Mouse (Mus musculus) cerebellum, postnatal 14 days (tissue): ENCODE results near the gene Tssk2.
A peak's percentile ranks its signal among the peaks of the same experiment; 100 is the strongest.

ENCODE experiments used
- DNase-seq, 2 experiments: peaks; one replicate each; pipeline ENCODE4 v3.0.0; 2021; ENCODE audit warnings: mixed read lengths in 2 of 2

The Tssk2 gene

DNA sequence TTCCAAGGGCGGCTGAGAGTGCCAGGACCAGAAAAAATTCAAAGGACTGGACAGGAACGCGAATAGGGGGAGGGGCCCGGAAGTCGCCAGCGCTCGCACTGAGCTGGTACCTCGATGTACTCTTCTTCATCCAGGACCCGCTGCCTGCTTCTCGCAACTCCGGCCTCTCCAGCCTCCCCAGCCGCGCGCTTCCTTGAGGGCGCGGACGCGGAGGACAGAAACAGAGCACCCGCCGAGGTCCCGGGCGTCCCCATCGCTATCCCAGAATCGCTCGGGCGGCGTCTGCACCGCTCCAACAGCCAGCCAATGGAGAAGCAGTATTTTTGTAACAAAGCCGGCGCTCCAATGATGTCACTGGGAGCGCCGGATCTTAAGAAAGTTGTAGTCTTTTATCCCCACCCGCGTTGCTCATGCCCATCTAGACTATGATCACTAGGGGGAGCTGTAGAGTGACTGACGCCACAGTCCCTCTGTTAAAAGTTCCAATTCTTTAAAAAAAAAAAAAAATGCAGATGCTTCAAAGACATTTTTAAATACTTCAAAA, 12.7 kb downstream of the Tssk2 start, which contains the start of gene Ess2:
TSS of gene Ess2 (minus strand) at position 297 of the 544 bp plus-strand sequence.
- peak; percentile 89 to 93 for DNase-seq

DNA sequence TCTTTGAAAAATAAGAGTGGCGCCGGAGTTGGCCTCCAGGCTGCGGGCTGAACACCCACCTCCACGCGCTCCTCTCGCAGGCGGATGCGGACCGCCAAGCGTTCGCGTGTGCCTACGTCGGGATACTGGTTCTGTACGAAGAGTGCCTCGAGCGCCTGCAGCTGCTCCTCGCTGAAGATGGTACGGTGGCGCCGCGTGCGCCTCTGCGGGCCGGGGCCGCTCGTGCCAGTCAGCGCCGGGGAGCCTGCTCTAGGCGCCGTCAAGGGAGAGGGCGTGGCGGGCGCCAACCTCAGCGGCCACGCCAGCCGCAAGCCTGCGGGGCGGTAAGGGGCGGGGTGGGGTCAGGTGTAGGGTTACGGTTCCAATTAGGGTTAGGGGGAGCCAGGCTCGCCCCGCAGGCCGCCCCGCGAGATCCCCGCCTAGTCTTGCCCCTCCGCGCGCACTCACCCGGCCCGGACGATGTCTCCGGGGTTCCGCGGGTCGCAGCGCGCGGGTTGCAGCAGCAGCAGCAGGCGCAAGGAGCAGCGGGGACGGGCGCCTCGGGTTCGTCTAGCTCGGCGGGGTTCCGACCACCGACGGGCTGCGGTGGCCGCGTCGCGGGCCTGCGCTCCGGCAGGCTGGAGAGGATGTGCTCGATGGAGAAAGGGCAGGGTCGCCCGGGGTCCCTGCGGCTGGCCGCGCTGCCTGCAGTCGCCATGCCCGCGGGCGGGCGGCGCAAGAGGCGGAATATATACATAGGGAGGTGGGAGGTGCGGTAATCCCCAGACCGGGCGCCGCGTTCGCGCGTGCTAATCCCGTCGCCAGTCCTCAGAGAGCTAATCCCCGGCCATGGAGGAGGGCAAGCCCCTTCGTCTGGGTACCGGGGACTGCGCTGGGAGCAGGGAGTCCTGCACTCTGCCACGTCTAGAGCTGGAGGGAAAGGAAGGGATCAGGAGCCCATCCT, 16.1 kb downstream of the Tssk2 start, which contains the start of gene Gsc2:
TSS of gene Gsc2 (minus strand) at position 753 of the 943 bp plus-strand sequence.
- DNase-seq = no peak

DNA sequence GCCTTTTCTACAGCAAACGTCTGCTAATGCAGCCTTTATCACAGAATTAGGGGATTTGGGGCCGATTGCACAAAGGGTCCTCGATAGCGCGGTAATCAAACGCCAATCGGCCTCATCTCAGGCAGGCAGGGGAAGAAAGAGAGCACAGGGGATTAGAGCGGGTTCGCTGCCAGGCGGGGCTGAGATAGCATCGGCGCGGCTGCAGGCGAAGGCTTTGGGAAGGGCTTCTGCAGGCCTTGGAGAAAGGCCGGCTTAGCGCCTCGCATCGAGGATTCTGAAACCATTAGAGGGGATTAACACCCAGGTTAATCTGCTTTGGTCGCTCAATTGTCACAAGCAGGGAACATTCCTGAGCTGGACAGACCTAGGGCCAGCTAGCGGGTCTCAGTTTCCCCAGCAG, 22.1 kb downstream of the Tssk2 start:
- no peak for DNase-seq

DNA sequence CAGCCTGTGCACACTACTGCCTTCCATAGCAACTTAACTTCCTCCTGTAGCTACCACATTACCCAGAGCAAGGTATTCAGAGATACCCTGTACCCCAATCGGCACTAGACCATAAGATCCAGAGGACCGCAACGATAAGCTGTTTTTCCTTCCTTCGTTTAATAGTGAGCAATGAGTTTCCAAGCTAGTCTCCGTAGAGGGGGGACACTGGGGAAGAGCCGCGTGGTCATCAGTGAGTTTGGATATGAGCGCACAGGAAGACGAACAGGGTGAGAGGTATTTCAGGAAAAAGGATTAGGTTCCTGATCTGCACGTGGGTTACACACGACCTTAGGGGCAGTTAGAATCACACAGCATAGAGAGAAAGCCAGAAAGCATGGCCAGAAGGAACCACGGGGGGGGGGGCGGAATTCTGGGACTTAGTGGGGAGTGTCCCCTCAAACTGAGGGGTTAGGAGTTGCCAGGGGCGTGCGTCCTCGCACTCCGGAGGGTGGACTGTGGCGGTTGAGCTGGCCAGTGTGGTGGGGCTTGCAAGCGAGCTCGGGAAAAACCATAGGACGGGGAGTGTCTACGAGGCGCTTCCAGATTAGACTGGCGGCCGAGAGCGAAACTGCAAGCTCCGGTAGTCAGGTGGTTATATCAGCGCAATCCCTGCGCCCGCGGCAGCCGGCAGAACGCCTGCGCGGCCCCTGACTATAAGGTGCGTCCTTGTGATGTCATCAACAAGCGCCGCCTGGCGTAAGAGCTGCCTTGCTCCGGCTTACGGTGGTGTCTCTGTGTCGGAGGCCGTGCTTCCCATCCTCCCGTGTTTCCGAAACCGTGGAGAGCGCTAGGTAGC, 23.1 kb downstream of the Tssk2 start:
- peak; percentile 98 for DNase-seq

DNA sequence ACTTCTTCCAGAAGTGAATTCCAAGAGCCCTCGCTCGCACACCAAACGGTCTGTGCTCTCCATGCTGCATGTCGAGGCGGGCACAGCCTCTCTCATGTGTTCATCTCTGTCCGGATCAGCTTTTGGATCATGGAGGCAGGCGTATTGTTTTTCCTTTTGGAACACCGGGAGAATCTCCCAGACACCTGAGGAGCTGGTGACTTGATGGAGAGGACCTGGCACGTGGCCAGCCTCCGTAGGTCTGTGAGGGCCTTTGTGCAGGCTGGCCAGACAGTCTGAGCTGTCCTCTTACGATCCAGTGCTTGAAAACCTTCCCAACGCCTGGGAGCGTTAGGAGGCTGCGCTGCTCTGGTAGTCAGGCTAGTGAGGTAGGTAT, 23.7 kb downstream of the Tssk2 start:
- DNase-seq = peak in 1 of 2 experiments; percentile 71

DNA sequence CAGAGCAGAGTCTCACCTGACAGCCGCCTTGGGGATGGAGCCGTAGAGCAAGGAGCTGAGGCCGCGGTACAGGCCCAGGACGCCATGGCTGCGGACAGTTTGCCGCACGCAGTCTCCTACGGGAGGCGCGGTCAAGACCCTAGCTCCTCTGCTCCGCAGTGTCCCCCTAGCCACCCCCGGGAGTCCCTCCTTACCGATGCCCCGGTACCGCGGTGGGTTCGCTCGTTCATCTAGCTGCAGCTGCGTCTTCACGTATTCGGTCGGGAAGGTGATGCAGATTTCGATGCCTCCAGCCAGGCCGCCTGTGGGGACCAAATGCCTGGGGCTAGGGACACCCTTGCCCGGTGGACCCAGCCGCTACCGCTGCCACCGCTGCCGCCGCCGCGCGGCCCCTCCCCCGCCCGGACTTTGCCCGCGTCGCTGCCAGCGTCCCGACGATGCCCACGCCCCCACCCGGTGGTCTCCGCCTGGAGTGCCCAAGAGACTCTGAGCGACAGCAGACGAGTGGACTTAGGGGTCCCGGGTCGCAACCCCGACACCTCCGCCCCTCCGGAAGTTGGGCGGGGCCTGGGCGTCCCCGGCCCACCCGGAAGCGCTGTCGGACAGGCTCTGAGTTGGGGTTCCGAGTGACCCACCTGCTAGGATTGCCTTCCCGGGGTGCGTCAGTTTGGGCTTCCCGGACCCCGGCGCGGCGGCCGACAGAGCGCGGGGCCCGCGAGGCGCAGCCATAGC, 29.1 kb downstream of the Tssk2 start:
- peak; percentile 44 to 57 for DNase-seq

DNA sequence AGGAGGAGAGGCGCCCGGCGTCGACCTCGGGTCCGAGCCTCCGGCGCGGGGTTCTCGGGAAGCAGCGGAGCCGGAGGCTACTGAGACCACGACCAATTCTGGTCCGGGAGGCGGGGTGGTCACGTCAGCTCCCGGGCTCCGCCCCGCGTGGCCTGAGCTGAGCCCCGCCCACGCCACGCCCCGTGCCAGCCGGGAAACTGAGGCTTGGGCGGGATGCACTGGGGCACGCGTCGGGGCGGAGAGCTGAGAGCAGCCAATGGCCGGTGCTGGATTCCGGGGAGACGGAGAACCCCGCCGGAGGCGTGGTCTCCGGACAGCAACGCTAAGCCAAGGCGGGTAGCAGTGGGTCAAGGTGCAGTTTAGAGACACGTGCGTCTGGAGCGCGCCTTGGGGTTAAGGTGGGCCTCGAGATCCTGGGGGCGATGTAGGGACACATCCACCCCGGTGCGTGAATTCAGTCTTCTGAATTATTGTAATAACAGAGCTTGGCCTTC, 29.7 kb downstream of the Tssk2 start, which contains the start of gene Slc25a1:
TSS of gene Slc25a1 (minus strand) at position 133 of the 494 bp plus-strand sequence.
- DNase-seq = peak; percentile 68 to 75

DNA sequence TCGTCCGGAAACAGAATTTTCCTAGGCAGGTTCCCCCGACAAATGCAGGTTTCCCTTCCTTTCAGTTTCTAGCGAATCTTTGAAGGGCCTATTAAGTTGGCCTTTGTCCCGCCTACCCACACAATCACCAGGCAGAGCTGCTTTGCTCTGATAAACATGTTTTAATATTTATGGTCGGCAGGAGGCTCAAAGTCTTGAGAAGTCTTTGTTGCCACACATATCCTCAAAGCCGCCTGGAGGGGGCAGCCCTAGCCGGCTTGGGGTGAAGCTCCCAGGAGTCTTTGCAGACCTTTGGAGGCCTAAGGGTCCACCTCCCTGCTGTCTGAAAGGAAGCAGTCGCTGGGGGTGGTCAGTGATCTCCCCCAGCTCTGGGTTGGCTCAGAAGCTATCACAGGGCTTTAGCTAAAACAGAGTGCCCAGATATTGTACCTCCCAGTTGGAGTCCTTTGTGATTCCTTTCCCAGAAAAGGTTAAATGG, 30.2 kb downstream of the Tssk2 start:
- DNase-seq = peak; percentile 55 to 71

DNA sequence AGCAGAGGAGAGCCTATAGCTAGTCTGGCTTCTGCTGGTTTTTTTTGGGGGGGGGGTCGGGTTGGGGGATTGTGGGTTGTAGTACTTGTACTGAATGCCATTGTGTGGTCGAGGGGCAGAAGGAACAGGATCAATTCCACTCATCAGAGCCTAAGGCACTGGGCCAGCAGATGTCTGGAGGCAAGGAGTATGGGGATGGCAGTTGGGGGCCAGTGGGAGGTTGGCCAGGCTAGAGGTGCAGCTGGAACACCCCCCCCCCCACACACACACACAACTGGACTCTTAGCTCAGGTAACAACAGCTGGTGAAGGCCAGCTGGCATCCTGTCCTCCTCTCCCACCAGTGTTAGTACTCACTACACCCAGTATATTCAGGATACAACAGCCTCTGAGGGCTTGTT, 30.8 kb downstream of the Tssk2 start:
- DNase-seq = peak in 1 of 2 experiments; percentile 48

DNA sequence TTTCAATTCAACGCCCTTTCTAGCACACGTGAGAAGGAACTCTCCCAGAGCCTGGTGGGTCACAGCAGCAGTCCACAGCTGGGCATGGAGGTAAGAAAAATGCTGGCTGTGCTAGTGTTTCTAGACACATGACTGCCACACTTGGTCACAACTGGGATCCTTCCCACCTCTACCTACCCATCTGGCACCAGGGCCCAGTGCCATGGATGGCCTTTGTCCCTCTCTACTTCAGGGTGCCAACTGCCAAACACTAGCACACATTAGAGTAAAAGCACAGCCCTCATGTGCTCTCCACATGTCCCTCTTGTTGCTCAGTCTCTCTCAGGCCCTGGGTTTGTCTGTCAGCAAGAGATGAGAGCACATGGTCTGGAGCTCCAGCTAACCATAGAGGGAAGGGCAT, 31.2 kb downstream of the Tssk2 start:
- DNase-seq = peak; percentile 38 to 40

DNA sequence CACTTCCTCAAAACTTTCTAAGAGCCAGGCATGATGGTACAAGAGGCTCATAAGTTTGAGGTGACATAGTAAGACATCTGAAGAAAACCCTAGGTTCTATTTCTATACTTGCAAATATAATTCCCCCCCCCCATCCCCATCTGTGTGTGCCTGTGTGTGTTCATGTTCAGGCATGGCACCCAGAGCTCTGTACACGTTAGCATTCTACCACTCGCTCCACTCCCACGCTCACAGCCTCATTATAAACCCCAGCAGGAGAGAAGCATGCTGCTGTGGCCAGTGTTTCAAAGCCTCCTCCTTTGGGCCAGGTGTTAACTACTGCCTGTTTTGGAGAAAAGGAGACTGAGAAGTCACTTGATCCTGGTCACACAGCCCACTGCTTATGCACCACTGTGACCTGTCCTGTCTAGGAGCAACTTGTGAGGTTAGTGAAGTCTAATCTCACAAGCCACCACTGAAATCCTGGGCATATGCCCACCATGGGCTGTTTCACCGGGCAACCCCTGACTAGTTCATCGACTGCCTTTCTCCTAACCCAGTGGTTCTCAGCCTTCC, 33.5 kb downstream of the Tssk2 start:
- DNase-seq = no peak

DNA sequence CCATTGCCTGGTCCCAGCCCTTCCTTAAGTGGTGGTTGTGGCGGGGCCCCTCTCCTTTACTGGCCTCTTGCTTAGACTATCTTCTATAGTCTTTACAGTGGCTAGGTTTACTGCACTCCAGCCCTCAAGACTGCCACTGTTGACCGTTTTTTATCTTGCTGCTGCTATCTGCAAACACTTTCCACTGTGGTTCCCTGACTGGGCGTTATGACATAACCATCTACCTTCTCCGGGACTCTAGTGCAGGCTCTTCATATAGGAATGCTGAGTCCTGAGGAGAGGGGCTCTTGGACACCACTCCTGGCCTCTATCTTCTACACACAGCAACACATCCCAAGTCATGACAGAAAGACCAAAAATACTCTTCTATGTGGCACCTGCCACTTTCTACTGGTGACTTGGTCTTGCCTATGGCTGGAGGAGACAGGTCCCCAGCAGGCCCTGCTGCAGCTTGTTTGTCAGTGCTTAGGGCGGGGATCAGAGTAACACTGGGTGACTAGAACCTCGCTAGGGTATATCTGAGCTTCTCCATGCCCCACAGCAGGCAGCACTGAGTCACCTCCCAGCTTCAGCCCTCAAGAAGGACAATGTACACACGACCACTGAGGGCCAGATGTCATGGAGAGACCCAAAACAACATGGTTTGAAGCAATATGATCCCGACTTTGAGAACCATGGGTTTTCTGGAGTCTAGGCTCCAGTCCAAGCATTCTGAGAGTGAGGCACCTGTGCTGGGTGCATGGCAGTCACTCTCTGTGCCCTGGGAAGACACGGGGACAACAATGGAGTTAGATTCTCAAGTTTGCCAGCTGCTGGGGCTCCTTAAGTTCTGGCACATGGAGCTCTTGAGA, 35.4 kb downstream of the Tssk2 start:
- no peak for DNase-seq

DNA sequence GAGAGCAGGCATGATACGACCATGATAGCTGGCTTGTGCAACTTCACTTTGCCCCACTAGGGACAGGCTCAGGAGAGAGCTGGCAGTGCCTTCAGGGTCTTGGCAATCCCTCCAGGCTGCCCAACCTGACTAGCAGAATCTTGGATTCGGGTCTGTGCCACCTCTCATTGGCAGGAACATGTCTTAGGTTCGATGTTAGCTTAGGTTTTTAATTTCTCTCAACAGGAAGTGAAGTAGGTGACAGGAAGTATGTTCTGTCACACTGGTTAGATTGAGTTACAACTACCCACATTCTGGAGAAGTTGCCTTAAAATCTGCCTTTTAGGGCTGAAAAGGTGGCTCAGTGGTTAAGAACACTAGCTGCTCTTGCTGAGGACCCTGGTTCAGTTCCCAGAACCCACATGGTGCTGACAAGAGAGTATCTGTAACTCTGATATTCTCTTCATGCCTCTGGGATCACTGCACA, 36.0 kb downstream of the Tssk2 start:
- DNase-seq = no peak

DNA sequence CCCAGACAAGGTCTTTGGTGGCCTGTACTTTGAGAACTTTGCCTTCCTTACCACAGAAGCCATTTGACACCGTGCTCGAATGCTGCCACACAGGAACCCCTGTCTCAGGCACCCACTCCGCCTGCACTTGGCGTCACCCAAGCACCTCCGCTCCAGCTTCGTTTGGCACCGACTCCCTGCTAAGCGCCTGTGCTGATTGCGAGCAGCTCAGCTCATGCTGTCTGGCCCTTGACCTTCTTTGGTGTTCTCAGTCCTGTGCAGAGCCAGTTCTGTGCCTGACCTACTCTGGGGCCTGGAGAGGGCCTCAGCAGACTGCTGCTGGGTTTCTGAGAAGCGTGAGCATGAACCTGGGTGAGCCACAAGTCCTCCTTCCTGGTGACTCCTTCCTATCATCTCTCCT, 38.3 kb downstream of the Tssk2 start:
- DNase-seq = no peak

DNA sequence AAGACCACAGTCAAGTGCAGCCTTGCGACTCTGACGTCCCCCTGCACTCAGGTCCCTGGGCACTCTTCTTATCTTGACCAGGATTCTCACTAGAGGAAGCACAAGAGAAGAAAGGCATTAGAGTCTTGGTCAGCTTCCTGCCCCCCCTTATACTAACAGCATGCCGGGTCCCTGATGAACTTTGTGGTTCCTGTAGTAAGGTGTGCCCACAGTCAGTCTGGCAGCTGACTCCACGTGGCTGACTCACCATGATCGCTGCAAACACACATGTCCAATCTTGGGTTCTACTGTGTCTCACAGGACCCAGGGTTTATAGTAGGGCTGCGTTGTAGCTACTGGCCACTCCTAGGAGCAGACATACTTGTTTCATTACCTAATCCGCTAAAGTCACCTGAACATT, 39.8 kb downstream of the Tssk2 start:
- DNase-seq = no peak

DNA sequence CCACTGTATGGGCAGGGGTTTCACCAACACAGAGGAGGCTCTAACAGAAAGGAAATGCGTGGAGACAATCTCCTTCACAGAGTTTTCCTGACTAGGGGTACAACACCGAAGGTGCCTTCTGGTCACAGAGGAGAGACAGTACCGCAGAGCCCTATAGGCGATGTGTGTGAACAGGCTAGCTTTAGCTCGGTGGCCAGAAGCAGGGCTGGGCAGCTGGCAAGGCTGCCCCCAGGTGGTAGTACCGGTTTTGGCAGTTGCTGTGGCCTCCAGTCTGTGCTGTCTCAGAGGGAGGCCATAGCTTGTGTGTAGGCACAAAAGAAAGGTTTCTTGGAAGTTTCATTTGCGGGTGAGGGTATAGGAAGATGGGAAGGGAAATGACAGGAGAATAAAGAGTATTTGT, 40.4 kb downstream of the Tssk2 start:
- peak; percentile 68 to 75 for DNase-seq

DNA sequence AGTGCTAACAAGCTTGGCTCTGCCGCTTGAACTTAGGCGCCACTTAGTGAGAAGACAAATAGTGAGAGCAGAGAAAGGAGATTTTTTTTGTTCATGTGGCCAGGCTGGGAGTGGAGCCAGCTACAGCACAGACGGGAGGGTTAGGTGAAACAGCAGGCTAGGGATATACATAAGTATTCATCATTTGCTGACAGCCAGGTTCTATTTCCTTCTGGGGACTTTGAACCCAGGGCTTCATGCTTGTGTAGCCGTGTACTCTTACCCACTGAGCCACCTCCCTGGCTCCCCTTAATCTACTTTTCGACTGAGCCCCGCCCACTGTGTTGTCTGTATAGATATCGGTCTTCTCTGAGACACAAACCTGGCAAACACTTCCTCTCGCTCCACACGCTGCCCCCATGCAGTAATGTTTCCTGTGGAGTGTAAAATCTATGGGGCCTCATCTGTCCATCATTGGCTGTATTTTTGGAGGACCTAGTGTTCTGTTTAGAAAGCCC, 40.9 kb downstream of the Tssk2 start:
- no peak for DNase-seq

DNA sequence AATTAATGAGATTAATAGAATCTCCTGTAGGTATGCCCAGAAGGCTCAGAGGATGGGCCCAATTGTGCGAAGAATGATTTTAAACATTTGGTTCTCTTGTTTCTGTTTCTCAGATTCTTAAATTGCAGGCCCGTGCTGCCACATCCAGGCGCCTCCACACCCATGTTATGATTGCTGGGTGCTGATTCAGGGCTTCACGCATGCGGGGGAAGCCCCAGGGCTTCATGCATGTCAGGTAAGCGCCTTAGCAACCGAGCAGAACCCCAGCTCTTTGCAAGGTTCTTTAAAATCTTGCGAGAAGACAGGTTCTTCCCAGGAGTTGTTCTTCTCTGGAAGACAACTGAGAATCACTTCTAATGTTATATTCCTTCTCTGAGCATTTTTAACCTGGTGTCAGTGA, 45.0 kb downstream of the Tssk2 start:
- DNase-seq = no peak

DNA sequence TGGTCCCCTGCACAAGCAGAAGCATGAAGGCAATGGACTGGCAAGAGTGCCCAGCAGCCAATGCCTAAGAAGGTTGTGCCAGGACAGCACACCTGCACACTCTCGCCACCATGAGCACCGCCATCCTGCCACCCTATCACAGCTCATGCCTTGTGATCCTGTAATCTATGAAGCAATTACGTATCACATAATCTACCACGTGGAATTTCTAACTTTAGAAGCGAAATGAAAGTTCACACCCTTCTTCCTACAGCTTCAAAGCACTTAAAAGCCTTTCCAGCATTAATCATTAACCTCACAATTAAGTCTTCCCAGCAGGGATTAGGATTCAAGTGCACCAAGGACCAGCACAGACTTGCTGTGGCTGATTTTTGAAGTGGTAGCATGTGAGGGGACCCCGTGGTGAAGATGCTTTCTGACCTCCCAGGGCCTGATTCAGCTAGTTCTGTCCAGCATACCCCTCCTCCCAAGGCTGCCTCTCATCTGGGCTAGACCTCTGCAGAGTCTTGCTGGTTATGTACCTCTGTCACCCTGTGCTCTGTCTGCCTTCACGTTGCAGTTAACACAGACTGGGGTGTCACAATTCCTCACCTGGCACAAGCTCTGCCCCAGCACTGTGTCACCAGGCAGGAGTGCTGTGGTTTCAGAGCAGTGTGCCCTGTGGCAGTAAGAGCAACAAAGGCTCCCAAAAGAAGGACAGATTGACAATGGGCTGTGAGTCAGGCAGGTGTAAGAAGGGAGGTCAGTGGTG, 46.8 kb downstream of the Tssk2 start:
- no peak for DNase-seq

DNA sequence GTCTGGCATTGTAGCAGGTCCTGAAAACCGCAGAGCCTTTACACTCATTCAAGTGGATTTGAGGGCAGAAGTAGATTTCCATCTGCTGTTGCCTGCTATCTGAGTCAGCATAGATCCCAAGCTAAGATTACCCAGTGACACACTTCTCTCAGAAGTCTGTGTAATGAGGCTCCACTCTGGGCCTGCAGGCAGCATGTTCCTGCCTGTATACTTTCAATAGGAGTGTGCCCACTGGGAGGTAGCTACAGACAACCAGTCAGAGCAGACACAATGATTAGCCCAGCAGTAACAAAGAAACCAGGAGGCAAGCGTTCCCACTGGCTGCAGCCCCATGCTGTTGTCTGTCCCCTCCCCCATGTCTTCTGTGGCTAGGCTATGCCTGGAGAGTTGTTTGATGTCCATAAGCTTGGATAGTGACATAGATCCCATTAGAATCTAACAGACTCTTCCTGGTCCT, 51.0 kb downstream of the Tssk2 start:
- no peak for DNase-seq
